Mouse (Mus musculus) right cerebral cortex, postnatal 10 days (tissue): Measurements from ENCODE around the gene Oscp1.
"Not testable (repeated sequence)": the region's sequence is repeated elsewhere in the genome, so short reads cannot be mapped to it uniquely, and the experiment has no call there.

Experiments used
- DNase-seq, 2 experiments: peaks; one replicate each; pipeline ENCODE4 v3.0.0; 2021; ENCODE audit warnings: low spot score in 2 of 2

The Oscp1 gene

DNA sequence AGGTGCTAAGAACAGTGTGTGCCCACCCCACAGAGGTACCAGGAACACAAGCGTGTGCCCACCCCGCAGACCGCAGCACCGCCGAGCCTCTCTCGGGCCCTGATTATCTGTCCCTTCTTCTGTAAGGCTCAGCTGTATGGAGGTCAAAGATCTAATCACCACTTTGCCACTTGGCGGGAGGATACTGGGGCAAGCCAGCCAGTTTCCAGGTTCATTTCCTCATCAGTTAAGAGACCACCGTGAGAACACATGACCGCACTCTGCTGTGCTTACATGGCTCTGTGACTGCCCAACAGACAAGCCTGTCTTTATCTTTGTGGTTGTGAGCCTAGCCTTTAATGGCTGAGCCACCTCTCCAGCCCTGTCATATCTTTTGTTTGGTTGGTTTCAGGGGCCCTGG is 24.7 kb downstream of the Oscp1 start:
- DNase-seq = no peak

DNA sequence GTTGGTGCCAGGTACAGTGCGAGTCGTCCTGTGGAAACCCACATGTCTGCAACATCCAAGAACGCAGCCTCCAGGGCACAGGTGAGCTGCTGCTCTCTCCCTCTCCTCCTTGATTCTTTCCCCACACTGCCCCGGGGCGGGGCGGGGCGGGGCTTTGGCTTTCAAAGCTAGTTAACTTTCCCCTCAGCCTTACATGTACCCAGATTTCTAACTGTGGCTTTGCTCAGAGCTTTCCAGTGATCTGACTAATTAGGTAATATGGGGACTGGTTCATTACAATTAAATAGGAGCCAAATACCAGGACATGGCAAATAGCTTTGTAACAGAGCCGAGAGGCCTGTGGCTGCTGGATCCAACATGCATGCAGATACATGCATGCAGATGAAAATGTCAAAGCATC is 26.0 kb downstream of the Oscp1 start:
- no peak for DNase-seq

DNA sequence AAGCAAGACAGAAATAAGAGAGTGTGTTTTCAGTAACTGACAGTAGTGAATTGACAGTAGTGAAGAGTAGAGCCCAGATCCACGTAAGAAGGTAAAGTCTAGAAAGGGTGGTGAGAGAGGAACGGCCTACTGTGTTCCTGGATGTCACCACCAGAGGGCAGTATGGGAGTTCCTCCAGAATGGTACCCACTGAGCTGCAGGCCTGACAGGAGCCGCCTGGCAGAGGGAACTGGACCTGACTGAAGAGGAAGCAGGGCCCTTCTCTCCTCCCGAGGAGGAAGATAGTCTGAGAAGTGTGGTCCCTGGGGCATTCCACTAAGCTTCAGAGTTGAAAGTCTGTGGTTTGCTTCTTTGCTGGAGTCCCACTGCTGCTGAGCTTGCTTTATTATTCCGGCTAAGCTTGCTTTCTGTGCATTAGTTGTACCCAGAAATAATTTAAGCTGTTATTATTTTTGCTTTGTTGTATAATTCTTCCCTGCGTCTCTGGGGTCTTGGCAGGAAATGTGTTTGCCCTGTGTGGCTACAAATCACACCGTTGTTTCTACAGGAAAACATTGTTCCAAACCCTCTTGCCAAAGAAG is 27.7 kb downstream of the Oscp1 start:
- peak; percentile 82 to 86 for DNase-seq

DNA sequence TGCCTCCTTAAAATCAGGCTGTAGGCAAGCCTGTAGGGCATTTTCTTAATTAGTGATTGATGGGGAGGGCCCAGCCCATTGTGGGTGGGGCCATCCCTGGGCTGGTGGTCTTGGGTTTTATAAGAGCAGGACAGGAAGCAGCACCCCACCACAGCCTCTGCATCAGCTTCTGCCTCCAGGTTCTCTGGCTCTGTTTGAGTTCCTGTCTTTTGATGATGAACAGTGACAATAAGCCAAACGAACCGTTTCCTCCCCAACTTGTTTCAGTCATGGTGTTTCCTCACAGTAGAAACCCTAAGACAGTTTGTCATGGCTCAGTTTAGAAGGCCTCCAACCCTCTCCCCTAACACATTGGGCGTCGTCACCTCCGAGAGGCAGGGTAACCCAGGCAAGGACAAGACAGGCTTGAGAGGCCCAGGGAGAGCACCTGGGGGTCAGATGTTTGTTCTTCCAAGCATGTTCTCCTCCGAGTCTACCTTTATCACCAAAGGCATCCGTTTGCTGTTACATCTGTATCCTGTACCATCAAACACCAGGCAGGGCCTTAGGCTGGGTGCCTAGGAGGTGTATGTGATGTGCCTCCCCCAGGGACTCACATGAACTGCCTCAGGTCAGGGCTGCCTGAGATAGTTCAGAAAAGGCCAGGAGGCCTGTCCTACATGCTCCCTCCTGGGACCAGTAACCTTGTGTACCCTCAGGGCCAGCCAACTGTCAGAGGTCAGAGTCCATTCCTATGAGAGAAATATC is 31.9 kb downstream of the Oscp1 start:
- no peak for DNase-seq

DNA sequence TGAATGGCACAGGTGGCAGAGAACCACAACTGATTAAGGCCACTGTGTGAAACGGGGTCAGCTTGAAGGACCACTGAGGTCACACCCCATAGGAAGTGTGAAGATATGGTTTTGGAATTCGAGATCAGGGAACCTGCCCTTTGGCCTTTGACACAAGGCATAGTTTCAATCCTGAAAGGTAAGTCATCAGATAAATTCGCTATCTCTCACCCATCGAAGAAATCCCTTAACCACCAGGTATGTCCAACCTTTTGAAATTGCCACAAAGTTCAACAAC is 32.4 kb downstream of the Oscp1 start:
- DNase-seq = no peak

DNA sequence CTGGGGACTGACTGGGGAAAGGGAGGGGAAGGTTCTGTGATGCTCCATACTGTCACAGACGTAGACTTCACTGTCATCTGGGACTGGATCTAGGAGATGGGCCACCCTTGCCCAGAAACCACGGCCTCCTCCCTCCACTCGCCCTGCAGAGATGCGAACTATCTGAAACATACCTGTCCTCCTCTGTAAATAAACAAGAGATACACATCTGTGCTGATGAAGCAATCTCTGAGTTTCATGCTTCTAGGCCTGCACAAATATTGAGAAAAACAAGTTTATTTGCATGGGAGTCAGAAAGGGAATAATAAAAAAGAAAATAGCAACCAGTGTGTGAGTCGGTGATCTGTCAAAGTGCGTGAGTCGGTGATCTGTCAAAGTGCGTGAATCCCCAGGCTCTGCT is 33.5 kb downstream of the Oscp1 start:
- DNase-seq = no peak

DNA sequence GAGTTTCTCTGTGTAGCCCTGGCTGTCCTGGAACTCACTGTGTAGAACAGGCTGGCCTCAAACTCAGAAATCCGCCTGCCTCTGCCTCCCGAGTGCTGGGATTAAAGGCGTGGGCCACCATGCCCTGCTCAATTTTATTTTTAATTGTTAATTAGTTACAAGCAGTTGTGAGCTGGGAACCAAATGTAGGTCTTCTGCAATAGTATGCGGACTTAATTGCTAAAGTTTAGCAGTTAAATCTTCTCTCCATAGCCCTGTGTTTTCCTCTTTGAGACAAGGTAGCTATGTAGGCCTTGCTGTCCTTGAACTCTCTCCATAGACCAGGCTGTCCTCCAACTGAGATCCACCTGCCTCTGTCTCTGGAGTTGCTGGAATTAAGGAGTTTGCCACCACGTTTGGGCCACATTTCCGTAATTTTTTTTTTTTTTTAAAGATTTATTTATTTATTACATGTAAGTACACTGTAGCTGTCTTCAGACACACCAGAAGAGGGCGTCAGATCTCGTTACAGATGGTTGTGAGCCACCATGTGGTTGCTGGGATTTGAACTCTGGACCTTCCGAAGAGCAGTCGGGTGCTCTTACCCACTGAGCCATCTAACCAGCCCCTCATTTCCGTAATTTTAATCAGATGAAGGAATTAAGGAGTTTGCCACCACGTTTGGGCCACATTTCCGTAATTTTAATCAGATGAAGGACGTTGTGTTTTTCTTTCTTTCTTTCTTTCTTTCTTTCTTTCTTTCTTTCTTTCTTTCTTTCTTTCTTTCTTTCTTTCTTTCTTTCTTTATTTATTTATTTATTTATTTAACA is 37.5 kb downstream of the Oscp1 start:
- not testable (repeated sequence) for DNase-seq

DNA sequence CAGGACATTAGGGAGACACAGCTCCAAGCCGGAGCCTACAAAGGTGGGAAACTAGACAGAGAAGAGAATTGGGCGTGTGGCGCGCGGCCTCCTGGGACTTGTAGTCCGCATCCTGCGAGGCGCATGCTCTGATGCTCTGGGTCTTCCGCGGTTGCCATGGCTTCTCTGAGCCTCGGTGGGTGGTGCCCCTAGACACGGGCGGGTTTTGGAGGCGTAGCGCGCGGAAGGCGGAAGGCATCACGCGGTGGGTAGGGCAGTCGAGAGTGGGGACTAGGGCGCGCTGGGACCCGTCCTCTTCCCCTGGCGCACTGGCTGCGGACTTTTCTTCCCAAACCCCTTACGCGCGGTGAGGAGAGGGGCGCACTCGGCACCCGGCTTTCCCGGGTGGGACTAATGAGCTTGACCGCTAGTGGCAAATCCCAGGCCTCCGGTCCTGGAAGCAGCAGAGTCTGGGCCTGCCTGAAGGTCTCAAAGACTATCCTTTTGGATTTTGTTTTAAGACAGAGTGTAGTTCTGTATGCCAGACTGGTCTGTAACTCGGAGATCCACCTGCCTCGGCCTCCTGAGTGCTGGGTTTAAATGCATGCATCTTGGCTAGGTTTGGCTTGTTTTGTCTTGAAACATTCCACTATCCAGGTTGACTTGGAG is 38.2 kb downstream of the Oscp1 start, which contains the start of gene Lsm10:
Gene Lsm10, plus strand, starts transcription at position 160 of the 648 bp plus-strand sequence.
- DNase-seq = peak; percentile 98 to 99

DNA sequence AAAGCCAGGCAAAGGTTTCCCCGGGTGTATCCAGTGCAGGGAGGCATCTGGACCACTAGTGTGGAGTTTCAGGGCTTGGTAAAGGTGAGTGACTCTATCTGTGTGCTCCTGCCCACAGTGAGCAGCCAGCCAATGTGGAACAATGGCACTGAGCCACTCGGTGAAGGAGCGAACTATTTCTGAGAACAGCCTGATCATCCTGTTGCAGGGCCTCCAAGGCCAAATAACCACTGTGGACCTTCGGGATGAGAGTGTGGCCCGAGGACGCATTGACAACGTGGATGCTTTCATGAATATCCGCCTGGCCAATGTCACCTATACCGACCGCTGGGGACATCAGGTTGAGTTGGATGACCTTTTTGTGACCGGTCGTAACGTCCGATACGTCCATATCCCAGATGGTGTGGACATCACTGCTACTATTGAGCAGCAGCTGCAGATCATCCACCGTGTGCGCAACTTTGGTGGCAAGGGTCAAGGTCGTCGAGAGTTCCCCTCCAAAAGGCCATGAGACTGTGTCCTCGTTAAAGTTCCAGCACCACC is 39.4 kb downstream of the Oscp1 start:
- peak in 1 of 2 experiments; percentile 54 for DNase-seq

DNA sequence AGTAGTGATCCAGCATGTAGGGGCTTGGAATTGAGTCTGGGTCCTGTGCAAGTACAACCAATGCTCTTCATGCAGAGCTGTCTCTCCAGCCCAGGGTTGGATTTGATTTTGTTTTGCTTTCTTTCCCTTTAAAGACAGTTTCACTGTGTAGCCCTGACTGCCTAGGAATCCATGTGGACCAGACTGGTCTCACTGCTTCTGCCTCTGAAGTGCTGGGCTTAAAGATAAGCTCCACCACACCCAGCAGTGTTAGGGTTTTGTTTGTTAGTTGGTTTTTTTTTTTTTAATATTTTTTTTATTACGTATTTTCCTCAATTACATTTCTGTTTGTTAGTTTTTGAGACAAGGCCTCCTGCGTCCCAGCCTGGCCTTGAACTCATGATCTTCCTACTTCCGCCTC is 41.0 kb downstream of the Oscp1 start:
- no peak for DNase-seq

DNA sequence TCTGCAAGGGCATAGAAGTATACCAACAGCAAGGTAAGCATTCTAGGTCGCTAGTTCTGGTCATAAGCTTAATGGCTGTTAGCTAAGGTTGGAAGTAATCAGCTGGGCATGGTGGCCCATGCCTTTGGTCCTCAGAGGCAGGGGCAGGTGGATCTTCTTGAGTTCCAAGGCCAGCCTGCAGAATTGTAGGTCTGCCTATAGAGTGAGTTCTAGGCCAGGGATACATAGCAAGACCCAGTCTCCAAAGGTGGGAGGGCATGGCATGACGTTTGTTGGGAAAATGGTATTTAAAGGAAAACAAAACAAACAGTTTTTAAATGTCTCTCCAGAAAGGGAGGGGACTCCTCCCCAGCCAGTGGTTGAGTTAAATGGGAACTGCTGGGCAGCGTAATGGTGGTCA is 42.4 kb downstream of the Oscp1 start:
- no peak for DNase-seq

DNA sequence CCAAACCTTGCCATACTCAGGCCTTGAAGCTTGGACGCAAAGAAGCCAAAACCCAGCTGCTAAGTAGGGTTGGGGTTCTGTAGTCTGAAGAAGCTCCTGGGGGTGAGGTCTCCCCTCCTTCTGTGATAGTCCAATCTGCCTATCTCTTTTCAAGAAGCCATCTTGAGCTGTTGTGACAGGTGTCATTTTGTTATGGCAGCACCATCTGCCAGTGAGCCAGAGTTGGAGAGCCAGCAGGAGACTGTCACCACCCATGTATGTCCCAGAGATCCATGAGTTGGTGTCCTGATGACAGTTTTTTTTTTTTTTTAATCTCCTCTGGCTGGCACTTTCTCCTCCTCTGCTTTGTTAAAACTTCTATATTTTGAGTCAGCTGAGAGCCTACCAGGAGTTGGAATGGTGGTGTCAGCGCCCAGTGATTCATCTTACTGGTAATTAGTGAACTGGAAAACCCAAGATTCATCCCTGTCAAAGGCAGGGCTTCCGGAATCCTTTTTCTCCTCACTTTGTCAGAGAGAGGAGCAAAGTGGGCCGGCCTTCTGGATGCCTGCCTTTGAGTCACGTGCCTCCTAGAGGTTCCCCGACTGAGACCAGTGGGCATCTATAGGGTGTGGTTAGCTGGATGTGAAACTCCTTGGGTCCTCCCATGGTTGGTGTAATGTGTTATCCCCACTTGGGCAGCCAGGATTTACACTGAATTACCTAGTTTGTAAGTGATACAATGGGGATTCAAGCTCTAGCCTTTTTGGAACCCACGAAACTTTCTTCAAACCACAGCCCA is 43.9 kb downstream of the Oscp1 start:
- DNase-seq = no peak

DNA sequence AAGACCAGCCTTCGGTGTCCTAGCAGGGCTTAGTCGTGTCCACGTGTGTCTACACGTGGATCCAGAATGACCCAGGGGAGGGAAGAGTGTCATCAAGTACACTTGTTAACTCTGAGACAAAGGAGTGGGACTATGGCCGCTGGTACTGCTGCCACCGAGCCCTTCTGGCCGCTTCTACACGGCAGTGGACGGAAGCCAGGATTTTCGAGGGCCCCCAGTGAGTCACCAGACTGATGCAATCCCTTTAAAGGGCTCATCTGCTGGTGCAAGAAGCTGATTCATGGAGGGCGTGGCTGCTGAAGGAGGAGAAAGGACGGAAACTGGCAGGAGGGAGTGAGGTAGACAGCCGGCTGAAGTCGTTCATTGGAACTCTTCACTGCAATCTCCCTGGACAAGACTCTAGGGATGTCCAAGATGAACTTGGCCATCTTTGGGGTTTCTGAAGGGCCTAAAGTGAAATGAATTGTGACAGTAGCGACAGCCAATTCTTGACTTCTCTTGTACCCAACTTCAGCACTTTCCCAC is 44.8 kb downstream of the Oscp1 start:
- DNase-seq = peak; percentile 84 to 89

DNA sequence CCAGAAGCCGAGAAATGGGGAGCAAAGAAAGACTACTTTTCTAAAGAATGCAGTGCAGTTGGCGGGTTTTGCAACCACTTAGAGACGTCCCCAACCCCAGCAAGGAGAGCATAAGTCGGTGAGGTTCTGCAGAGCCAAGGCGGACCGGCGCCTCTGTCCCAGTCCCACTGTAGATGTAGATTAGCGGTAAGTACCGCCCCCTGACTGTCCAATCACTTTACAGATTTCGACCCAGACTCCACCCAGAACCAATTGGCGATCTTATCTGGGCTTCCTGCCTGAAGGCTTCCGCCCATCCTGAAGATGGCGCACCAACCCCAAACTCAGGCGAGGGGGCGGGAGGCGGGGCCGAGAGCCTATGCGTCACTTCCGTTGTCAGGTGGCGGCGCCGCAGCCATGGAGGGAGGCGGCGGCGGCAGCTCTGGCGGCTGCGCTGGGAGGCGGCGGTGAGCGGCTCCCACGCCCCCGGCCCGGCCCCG is 45.3 kb downstream of the Oscp1 start, which contains the start of gene Stk40:
Gene Stk40, plus strand, starts transcription at position 368 of the 479 bp plus-strand sequence.
- DNase-seq = peak; percentile 97 to 98

DNA sequence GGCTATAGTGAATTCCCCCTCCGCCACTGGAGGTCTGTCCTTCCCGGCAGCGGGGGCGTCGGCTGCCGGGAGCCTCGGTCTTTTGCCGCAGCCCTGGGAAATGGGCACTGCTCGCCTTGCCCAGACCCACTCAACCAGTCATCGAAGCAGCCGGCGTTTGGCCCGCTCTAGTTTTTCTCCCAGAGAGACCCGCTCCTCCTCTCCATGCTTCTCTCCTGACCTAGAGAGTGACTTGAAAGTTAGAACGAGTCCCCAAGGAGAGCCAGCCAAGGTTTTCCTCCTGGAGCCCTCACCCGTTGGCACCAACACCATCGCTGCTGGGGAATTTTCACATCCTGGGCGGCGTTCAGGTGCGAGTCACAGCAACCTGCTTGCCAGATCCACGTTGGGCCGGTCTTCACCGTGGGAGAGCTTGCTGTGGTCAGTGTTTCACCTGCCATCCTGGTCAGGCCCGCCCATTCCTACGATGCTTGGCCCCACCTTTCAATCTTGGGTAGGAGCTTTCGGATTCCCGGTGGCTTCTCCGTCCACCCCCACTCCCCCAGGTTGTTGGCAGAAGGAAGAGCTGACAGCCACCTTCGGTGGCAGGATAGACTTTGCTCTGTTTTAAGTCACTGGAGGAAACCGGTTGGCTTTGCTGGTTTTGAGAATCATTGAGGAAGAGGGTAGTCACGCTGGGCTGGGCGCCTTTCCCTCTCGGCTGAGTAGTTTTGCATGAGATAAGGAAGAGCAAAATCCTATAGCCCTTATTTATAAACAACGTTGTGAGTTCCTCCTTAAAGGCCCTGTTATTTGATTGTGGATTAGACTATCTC is 46.1 kb downstream of the Oscp1 start:
- peak; percentile 52 to 56 for DNase-seq

DNA sequence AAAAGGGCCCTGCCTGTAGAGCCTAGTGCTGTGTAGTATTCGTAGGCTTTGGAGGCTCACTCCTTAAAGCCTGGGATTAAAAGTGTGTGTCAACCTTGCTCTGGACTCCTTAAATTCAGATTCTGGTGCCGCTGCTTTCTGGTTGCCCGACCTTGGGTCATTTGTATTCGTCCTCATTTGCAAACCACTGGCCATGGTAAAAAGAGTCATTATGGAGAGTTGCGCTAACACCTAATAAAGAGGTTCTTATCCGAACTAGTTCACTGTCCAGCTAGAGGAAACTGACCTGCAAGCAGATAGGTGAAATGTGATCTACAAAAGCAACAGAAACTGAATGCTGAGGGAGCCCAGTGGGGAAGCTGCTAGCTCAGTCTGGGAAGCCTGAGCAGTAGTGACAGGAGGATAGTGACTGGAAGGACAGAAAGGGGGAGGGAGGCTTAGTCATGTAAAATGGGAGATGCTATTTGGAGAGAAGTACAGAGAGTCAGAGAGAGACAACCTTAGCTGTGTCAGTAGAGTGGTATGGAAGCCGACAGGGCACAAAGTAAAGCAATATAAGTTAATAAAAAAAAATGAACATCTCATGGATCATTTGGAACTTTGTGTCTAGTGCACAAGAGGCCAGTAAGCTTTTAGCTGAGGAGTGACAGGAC is 46.9 kb downstream of the Oscp1 start:
- no peak for DNase-seq

DNA sequence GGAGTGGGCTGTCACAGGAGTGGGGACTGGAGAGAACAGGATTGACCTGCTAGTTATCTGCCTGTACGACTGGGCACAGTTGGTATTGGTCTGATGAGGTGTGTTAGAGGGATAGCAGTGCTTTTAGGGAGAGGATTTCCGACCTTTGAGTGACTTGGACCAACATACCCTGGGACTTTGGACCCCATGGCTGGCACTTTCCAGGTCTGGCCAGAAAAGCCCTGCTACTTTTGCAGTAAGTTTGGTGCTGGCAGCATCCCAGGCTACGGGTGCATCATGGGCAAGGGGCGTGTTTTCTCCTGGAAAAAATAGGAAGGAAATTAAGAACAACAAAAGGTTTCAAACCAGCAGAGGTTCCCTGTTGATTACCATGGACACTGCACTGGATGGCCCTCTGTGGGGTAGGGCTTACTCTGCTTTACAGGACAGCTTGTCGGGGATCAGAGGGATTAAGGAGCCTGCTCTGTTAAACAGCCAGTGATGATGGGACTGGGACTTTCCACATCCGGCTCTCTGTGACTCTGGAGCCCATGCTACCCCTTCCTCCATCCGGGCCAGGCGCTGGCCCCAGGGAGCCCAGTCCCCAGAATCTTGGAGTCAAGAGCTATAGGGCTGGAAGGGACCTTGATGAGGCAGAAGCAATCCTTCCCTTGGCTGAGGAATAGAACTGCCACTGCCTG is 49.8 kb downstream of the Oscp1 start:
- no peak for DNase-seq

DNA sequence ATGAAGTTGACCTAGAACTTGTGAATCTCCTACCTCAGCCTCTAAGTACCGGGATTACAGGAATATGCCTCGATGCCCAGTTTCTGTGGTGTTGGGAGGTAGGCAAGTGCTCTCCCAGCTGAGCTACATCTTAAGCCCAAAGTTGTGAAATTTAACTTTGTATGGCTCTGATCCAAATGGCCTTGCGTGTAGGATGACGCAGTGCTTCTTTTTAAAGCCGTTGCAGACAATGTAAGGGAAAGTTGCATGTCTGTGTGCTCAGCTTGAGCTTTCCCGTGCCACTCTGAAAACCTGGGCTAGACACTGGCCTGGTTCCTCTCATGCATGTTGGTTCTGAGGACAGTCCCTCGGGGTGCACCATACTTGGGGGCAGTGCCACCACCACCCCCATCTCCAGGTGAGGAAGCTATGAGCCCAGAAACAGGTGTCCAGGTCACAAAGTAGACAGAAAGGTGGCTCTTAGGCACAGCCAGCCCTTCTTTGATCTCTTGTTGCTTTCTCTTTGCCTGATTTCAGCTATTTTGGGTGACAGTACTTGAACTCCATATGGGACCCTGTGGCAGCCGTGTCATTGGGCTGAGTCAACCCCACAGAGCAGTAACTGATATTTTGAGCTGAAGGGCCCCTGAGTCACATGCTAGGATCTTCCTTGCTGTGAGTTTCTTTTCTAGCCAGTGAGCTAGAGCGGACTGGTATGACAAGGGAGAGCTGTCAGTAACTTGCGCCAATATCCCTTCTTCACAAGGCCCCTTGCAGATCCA is 51.4 kb downstream of the Oscp1 start:
- DNase-seq = no peak
